Mouse (Mus musculus): ENCODE results near the gene Ubtd2.

Gene Ubtd2

DNA sequence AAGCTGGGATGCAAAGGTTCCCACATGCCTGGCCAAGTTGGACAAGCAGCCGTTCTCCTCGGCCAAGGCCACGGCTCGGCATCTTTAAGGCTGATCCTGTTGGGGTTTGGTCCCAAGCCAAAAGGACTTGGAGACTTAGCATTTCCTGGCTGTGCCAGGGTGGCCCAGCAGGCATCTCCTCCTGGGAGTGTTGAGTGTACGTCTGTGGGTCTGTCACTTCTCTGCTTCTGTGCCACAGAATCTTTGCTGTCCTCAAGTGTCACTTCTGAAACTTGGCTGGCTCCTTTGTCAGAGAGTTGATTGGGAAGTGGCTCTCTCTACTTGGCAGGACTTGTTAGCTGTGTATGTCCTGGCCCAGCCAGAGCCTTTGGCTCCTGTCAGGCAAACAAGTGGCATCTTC is 91.3 kb downstream of the Ubtd2 start:
- no peak for DNase-seq (ENCODE audit: low spot score)

- no peak for DNase-seq (ENCODE audit: low spot score)
Measured at GRCm38 (mm10) chr11:32547391-32547947, 92.3 kb downstream of the Ubtd2 start.

DNA sequence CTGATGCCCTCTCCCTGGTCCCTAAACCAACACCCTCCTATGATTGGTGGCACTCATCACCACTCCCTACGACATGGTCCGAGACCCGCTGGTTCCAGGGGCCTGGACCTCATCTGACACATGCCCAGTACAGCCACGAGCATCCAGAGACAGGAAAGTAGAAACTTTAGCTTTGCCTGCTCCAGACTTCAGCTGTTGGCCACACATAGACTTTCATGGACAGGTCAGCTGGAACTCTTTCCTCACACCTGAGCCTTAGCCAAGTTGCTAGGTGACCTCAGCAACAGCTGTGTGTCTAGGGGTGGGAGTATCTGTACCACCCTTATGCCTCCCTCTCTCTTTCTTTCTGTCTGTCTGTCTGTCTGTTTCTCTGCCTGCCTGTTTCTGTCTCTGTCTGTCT is 93.1 kb downstream of the Ubtd2 start:
- DNase-seq (ENCODE audit: low spot score) = no peak

DNA sequence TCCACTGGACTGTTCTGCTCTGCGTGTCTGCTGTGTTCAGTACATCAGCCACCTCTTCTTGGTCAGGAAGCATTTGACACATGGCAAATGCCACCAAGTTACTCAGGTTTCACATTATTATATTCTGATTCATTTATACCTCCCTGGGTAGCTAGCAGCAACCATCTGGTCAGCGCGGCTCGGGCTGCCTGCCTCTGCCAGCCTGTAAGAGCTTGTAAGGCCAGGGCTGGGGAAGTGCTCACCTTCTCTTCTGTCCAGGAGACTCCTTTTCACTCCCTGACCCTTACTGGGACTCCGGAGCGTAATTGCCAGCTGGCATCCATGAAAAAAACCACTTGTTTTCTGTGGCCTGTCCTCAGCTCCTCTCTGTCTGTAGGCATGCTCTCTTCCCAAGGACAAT is 94.1 kb downstream of the Ubtd2 start:
- no peak for DNase-seq (ENCODE audit: low spot score)

DNA sequence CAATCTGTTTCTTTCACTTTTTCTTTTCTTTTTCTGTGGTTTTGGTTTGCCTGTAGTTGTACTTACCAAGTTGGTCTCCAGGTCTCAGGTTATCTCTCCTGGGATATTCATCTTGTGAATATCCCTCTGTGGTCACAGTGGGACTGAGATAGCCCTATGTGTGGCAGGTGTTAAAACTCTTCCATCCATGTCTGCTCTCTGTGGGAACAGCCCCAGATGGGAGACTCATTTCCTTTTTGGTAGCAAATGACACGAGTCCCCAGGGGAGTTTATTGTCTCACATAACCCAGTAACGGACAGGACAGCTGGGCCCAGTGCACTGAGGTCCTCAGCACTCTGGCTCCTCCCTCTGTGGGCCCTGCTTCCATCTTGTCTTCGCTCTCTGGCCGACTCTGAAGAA is 94.9 kb downstream of the Ubtd2 start:
- DNase-seq (ENCODE audit: low spot score) = no peak

DNA sequence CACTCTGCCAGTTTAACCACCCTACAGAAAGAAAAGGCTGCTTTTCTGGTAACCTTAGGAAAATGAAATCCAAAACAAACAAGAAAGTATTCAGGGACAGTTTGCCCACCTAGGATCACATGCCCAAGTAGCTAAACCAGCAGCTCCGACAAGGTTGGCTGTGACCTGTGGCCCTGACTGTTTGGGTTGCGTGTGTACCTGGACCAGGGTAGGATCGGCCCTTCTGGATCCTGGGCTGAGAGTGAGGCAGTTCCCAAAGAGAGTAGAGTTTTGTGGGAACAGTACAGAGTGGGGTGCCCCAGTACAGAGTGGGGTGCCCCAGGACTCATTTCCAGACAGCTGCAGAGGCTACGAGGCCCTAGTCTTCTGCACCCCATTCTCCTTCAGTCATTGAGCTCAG is 95.9 kb downstream of the Ubtd2 start:
- no peak for DNase-seq (ENCODE audit: low spot score)

DNA sequence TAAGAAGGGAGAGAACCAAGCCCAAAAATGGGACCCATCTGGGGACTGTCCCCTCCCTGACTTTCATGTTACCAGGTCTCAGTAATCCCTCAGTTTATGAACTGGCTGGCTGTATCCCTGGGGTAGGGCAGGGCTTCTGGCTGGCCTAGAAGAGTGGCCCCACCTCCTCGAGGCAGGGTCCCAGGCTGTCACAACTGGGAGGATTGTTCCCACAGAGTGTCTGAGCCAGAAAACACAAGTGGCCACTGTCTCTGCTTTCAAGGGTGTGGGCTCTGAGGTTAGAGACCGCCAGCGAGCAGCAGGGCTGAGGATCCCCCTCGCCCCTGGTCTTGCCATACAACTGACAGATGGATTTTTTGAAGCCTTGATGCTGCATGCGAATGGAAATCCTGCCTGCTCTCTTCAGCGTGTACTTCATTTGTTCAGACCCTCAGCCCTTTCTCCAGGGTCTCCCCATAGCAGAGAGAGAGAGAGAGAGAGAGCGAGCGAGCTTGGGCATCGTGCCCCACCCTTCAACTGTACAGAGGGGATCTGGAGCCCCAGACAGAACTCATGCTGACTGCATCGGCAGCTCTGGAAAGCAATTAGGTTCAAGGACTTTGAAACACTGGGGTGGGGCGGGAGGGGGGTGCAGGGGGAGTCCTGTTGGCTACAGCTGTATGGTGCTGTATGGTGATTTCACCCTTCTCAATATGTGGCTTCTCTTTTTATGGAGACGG is 96.6 kb downstream of the Ubtd2 start:
- DNase-seq (ENCODE audit: low spot score) = no peak

DNA sequence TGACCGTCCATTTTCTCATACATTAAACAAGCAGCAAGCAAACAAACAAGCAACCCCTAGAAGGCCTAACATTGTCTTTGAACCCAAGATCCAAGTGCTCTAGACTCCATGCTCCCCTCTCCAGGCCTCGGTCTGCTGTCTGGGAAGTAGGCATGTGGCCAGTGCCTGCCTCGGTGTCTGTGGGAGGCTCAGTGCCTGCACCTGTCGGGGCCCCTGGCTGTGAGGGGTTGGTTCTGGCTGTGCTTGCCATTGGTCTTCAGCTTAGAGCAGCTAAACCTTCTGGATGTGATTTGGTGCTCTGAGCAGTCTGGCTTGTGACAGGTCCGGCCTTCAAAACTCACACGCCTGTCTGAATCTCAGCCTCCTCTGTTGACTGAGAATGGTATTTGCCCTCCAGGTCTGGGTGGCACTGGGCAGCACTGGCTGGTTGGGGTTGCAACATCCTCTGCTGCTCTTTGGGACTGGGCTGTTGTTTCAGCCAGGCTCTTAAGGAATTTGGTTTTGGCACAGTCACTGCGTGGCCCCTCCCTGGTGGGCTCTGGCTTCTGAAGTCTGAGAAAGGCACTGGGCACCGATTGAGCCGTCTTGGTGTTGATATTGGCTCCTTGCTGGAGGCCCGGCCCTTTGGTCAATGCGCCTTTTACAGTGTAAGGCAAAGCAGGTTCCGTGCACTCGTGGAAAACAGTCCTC is 97.4 kb downstream of the Ubtd2 start:
- no peak for DNase-seq (ENCODE audit: low spot score)

GRCm38 (mm10) chr11:32553311-32554140 is 98.4 kb downstream of the Ubtd2 start:
- DNase-seq (ENCODE audit: low spot score) = no peak

GRCm38 (mm10) chr11:32554141-32555091 is 99.2 kb downstream of the Ubtd2 start:
- DNase-seq (ENCODE audit: low spot score) = no peak

DNA sequence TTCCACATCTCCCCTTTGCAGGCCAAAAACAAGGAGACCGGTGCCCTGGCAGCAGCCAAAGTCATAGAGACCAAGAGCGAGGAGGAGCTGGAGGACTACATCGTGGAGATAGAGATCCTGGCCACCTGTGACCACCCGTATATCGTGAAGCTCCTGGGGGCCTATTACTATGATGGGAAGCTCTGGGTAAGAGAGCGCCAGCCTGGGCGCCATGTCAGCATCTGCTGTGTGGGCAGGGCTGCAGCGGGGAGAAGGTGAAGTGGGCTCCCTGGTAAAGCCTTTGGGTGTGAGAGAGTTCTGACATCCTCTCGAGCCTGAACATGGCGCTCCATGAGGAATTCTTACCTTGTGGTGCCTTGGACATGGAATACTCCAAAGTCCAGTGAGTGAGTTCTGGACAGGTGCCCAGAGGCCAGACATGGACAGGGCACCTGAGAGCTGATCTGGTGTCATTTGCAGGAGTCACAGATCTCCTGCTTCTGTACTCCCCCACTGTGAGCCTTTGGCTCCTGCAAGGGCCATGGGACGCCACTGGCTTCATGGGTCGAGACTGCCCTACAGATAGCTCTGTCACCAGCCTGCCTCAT is 100.0 kb downstream of the Ubtd2 start:
- no peak for DNase-seq (ENCODE audit: low spot score)

- no peak for DNase-seq (ENCODE audit: low spot score)
Measured at GRCm38 (mm10) chr11:32556333-32556990, 101.3 kb downstream of the Ubtd2 start.

- no peak for DNase-seq (ENCODE audit: low spot score)
Measured at GRCm38 (mm10) chr11:32558026-32558425, 102.9 kb downstream of the Ubtd2 start.

- no peak for DNase-seq (ENCODE audit: low spot score)
Measured at GRCm38 (mm10) chr11:32558677-32559076, 103.5 kb downstream of the Ubtd2 start.

- DNase-seq (ENCODE audit: low spot score) = no peak
Measured at GRCm38 (mm10) chr11:32560015-32560770, 105.0 kb downstream of the Ubtd2 start.

- DNase-seq (ENCODE audit: low spot score) = no peak
Measured at GRCm38 (mm10) chr11:32561465-32562355, 106.5 kb downstream of the Ubtd2 start.

DNA sequence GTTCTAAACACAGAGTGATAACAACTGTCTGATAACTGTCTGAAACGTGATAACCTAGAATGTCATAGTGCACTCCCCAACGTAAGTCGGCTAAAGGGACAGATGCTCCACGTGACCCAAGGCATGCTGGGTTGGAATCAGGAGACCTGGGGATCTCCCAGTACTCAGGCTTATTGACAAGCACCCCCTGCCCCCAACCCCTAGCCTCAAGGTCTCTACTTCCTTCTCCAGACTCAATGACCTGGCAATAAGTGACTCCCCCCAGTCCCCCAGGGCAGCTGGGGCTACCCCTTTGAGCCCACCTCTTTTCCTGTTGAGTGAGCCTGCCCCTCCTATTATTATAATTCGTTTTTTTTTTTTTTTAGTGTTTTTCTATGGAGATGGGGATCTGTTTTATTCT is 107.5 kb downstream of the Ubtd2 start:
- DNase-seq (ENCODE audit: low spot score) = no peak

GRCm38 (mm10) chr11:32563660-32564059 is 108.5 kb downstream of the Ubtd2 start:
- no peak for DNase-seq (ENCODE audit: low spot score)

DNA sequence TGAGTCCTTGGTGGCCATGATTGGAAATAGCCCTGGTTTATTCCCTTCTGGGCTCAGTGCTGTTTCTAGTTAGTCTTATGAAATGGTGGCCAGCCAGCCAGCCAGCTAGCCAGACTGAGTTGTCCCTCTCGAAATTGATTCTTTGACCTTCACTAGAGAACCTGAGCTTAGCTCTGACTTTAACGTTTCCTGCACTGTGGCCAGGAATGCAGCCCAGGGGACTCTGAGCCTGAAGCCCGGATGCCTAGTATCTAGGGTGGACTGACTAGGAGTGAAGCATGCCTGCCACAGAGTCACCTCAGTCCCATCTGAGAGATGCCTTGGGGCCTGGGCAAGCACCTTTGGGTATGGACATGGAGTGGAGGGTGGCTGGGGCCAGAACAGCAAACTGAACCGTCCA is 109.5 kb downstream of the Ubtd2 start:
- no peak for DNase-seq (ENCODE audit: low spot score)
